ENCODE assay signal across 9 mouse cellular contexts in genomic region chr8:13668367-13668766, GRCm38 (mm10). TPM values are rescaled to one million over a fixed set of nuclear protein-coding genes. Genes with fewer than 3 reads are reported as not detected.
DNase-seq lines count a peak whose midpoint lies in the region; ATAC-seq lines count a peak whose summit lies in the region.
"Had no signal": no experiment of that assay in that cellular context is flagged by ENCODE, and none has a peak within 500 bp of the region (broad histone marks: within the 10 kb centered on the region; RNA-seq: fewer than 3 reads in every experiment).

No protein-coding gene starts in this region.

- H3K9me3 ChIP-seq in limb, embryonic 13.5 days: no peaks in the 10 kb centered on the region
- H3K9me3 ChIP-seq in stomach, embryonic 16.5 days (replicated peaks; ENCODE audit: control insufficient read depth, low read length): no peaks in the 10 kb centered on the region
- H3K9me3 ChIP-seq in midbrain, embryonic 15.5 days: no peaks in the 10 kb centered on the region

- peak overlapping the region; percentile 9; the same call in 1 of the 2 replicates for H3K4me2 ChIP-seq in limb, embryonic 13.5 days (replicated peaks)
- no peak overlapping the region for H3K4me2 ChIP-seq in stomach, embryonic 16.5 days (ENCODE audit: low read depth, low read length)
- no peak overlapping the region for H3K4me2 ChIP-seq in midbrain, embryonic 15.5 days

- intact Hi-C loops in heart, postnatal 25 days (cut with DNase I): no loop called here

- ATAC-seq in limb, embryonic 13.5 days (ENCODE audit: low FRiP score, low read depth): peak; percentile 73
- peak; percentile 79 for ATAC-seq in stomach, embryonic 16.5 days (ENCODE audit: insufficient read depth, low FRiP score)
- ATAC-seq in granulocyte monocyte progenitor cell, adult 5-6 weeks (replicated peaks; ENCODE audit: poor library complexity, severe bottlenecking): no peak
- no peak for ATAC-seq in midbrain, embryonic 15.5 days (replicated peaks)

- peaks cover 52% of the 10 kb centered on the region for H3K4me1 ChIP-seq in limb, embryonic 13.5 days
- peaks cover 42% of the 10 kb centered on the region for H3K4me1 ChIP-seq in stomach, embryonic 16.5 days (ENCODE audit: control insufficient read depth, insufficient read depth, low read length)
- peaks cover 5% of the 10 kb centered on the region; the same call in 1 of the 2 replicates for H3K4me1 ChIP-seq in midbrain, embryonic 15.5 days

- 37% methylated on average over 10 of the region's 10 CpGs for WGBS in limb, embryonic 13.5 days
- 25% methylated on average over 10 of the region's 10 CpGs for WGBS in stomach, embryonic 16.5 days
- 89% methylated on average over 10 of the region's 10 CpGs for WGBS in midbrain, embryonic 15.5 days

- H3K4me3 ChIP-seq in limb, embryonic 13.5 days: no peak overlapping the region
- H3K4me3 ChIP-seq in stomach, embryonic 16.5 days (replicated peaks; ENCODE audit: low read length): no peak overlapping the region
- H3K4me3 ChIP-seq in midbrain, embryonic 15.5 days: no peak overlapping the region
- H3K4me3 ChIP-seq: erythroblast, embryonic 14.5 days had no signal

- H3K27me3 ChIP-seq in limb, embryonic 13.5 days: no peaks in the 10 kb centered on the region
- H3K27me3 ChIP-seq in stomach, embryonic 16.5 days (ENCODE audit: control insufficient read depth, insufficient read depth, low read length): no peaks in the 10 kb centered on the region
- H3K27me3 ChIP-seq in midbrain, embryonic 15.5 days (replicated peaks): no peaks in the 10 kb centered on the region

- H3K36me3 ChIP-seq in limb, embryonic 13.5 days: no peaks in the 10 kb centered on the region
- H3K36me3 ChIP-seq in stomach, embryonic 16.5 days (ENCODE audit: control insufficient read depth, insufficient read depth, low read length): no peaks in the 10 kb centered on the region; the same call in 1 of the 2 replicates
- H3K36me3 ChIP-seq in midbrain, embryonic 15.5 days (replicated peaks): no peaks in the 10 kb centered on the region

- peak; percentile 68 for DNase-seq in urinary bladder, postnatal 14 days (ENCODE audit: low spot score)
- no peak for DNase-seq in urinary bladder, adult 18-20 months (ENCODE audit: low spot score in 2 of 2)
- DNase-seq in heart, postnatal 25 days (ENCODE audit: low spot score): peak; percentile 71
- no peak for DNase-seq in right cerebral cortex, adult 18-20 months

- peak overlapping the region; percentile 72; the same call in 1 of the 2 replicates for H3K27ac ChIP-seq in limb, embryonic 13.5 days
- peak overlapping the region; percentile 92 for H3K27ac ChIP-seq in stomach, embryonic 16.5 days (ENCODE audit: low read length)
- no peak overlapping the region for H3K27ac ChIP-seq in midbrain, embryonic 15.5 days

- no peak overlapping the region for H3K9ac ChIP-seq in limb, embryonic 13.5 days
- H3K9ac ChIP-seq in stomach, embryonic 16.5 days (ENCODE audit: low read length): peak overlapping the region; percentile 40
- H3K9ac ChIP-seq in midbrain, embryonic 15.5 days: no peak overlapping the region

RNA-seq across cellular contexts. Expression of gene Rasa3, which starts 9.0 kb away (rescaled TPM):
- 10 to 100 TPM; 14.8 to 19.8 TPM for total RNA-seq in heart, postnatal 25 days (2021)
- polyA plus RNA-seq in limb, embryonic 13.5 days (2015; fragmentation: Nextera tagmentation; extraction: Ambion mirVana): 20.5 and 25.3 TPM in 2 replicates
- polyA plus RNA-seq in stomach, embryonic 16.5 days (2015; fragmentation: Nextera tagmentation; extraction: Ambion mirVana): 30.9 and 35.5 TPM in 2 replicates
- 52.5 and 55.5 TPM in 2 replicates for total RNA-seq in granulocyte monocyte progenitor cell, adult 5-6 weeks (2014; fragmentation: Nextera tagmentation)
- total RNA-seq in granulocyte monocyte progenitor cell, adult 5-6 weeks (2017): 53.3 and 54.4 TPM in 2 replicates
- 27.3 and 27.7 TPM in 2 replicates for polyA plus RNA-seq in midbrain, embryonic 15.5 days (2015; fragmentation: Nextera tagmentation; extraction: Ambion mirVana)

RNA-seq across cellular contexts. Expression of gene Cfap97d2, which starts 37.3 kb away (rescaled TPM):
- total RNA-seq in heart, postnatal 25 days (2021): not detected
- not detected in 2 replicates for polyA plus RNA-seq in limb, embryonic 13.5 days (2015; fragmentation: Nextera tagmentation; extraction: Ambion mirVana)
- 0.05 and 0.42 TPM in 2 replicates for polyA plus RNA-seq in stomach, embryonic 16.5 days (2015; fragmentation: Nextera tagmentation; extraction: Ambion mirVana)
- total RNA-seq in granulocyte monocyte progenitor cell, adult 5-6 weeks (2014; fragmentation: Nextera tagmentation): not detected in 2 replicates
- total RNA-seq in granulocyte monocyte progenitor cell, adult 5-6 weeks (2017): not detected in 2 replicates
- 1.7 and 2.3 TPM in 2 replicates for polyA plus RNA-seq in midbrain, embryonic 15.5 days (2015; fragmentation: Nextera tagmentation; extraction: Ambion mirVana)
- polyA plus RNA-seq: erythroblast, embryonic 14.5 days had no signal

Comparison
In these comparisons a context has a peak if more than half of its experiments do, and no peak if none do; other contexts are left out.
1. DNase-seq: peak in urinary bladder, postnatal 14 days (single experiment) and heart, postnatal 25 days (single experiment); none in urinary bladder, adult 18-20 months (0 of 2) and right cerebral cortex, adult 18-20 months (single experiment).
2. ATAC-seq: peak in limb, embryonic 13.5 days (single experiment) and stomach, embryonic 16.5 days (single experiment); none in granulocyte monocyte progenitor cell, adult 5-6 weeks (single experiment) and midbrain, embryonic 15.5 days (single experiment).